Mouse (Mus musculus) heart, adult 2 months (tissue): ENCODE measurements at regions not wholly inside any gene's neighbourhood (a gene's known extent, or its start where the extent isn't known, plus 50 kb on each side); places are given as distances from the start of the nearest gene placed in this dataset.

Experiments
- CTCF ChIP-seq: fragments of 200-600 bp; IDR thresholded peaks from 2 replicates; pipeline ENCODE4 v1.8.1; 2022; ENCODE audit warnings: antibody characterized with exemption, mild to moderate bottlenecking, moderate library complexity
- EP300 ChIP-seq: fragments of 200-500 bp; IDR thresholded peaks from 2 replicates; pipeline ENCODE4 v1.6.1; 2011; ENCODE audit warnings: low read depth, low read length, control low read depth; ENCODE audit not compliant: insufficient read depth
- POLR2A ChIP-seq: fragments of 200-500 bp; IDR thresholded peaks from 2 replicates; pipeline ENCODE4 v1.6.1; 2011; ENCODE audit warnings: mild to moderate bottlenecking, low read depth, low read length, control low read depth; ENCODE audit not compliant: insufficient read depth

DNA sequence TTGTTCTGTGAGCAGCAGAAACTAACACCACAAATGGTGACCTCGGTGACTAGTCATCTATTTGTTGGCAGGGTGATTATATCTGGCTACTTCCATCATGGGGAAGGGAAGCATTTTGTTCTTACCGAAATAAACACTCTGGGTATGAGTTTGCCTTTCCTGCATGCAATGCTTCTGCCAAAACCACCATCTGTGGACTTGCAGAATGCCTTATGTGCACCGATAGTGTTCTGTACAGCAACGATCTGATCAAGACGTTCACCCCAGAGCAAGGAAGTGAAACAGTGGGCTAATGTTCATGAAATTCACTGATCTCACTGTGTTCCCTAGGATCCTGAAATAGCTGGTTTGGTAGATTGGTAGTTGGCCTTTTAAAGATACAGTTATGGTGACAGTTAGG, 96.3 kb upstream of the Adcy1 start:
- no peak for TF ChIP-seq CTCF
- TF ChIP-seq POLR2A: no peak
- no peak for TF ChIP-seq EP300
